Mouse (Mus musculus) testis, adult 2 months (tissue): ENCODE results near the gene Pax5.

Source experiments
- CTCF ChIP-seq: fragments of 200-500 bp; IDR thresholded peaks from 2 replicates; pipeline ENCODE4 v1.5.1; 2012; ENCODE audit warnings: low read depth, mild to moderate bottlenecking, inconsistent platforms, low read length, moderate library complexity; ENCODE audit not compliant: control insufficient read depth, insufficient read depth, insufficient replicate concordance
- POLR2A ChIP-seq: fragments of 200-500 bp; IDR thresholded peaks from 2 replicates; pipeline ENCODE4 v1.6.1; 2012; ENCODE audit warnings: low read depth, mild to moderate bottlenecking, inconsistent platforms, low read length, moderate library complexity; ENCODE audit not compliant: control insufficient read depth

GRCm38 (mm10) chr4:44720046-44720445 is 9.8 kb upstream of the Pax5 start:
- no peak for TF ChIP-seq POLR2A
- no peak for TF ChIP-seq CTCF
